Mouse (Mus musculus): ENCODE results near the gene Chd3. TPM values are rescaled to one million over a fixed set of nuclear protein-coding genes. Genes with fewer than 3 reads are reported as not detected.
"Not testable (repeated sequence)": the region's sequence is repeated elsewhere in the genome, so short reads cannot be mapped to it uniquely, and the experiment has no call there.

The Chd3 gene
- polyA plus RNA-seq, 1 experiment from 2014 or later, result 2.6 TPM

DNA sequence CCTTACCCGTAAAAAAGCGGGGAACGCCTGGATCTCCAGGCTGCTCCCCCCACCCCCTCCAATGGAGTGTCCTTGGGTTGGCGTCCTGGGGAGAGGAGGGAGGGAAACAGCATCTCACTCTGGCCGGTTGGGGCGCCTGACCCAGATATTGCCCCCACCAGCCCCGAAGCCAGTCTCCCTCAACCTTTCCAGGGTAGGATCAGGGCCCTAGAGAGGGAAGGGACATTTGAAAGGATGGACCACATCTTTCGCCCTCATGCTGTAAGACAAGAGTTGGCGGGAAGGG lies 42.1 kb downstream of the Chd3 start:
- Histone ChIP-seq H3K27me3 (peaks cover 59% of the 10 kb centered on the region), H3K4me2 (peak overlapping the region; percentile 90; the same call in 1 of the 2 replicates), H3K9ac (no peak overlapping the region), H3K36me3 (no peaks in the 10 kb centered on the region), H3K4me3 (replicated peaks) (peak overlapping the region; percentile 69; the same call in 1 of the 2 replicates), H3K4me1 (replicated peaks) (peaks cover 49% of the 10 kb centered on the region), H3K27ac (no peak overlapping the region), H3K9me3 (replicated peaks) (no peaks in the 10 kb centered on the region)
- ATAC-seq (ENCODE audit: low read depth) (no peak), DNase-seq (no peak)
- 19% methylated on average over 9 of the region's 9 CpGs for WGBS (ENCODE audit: insufficient replicate concordance)

DNA sequence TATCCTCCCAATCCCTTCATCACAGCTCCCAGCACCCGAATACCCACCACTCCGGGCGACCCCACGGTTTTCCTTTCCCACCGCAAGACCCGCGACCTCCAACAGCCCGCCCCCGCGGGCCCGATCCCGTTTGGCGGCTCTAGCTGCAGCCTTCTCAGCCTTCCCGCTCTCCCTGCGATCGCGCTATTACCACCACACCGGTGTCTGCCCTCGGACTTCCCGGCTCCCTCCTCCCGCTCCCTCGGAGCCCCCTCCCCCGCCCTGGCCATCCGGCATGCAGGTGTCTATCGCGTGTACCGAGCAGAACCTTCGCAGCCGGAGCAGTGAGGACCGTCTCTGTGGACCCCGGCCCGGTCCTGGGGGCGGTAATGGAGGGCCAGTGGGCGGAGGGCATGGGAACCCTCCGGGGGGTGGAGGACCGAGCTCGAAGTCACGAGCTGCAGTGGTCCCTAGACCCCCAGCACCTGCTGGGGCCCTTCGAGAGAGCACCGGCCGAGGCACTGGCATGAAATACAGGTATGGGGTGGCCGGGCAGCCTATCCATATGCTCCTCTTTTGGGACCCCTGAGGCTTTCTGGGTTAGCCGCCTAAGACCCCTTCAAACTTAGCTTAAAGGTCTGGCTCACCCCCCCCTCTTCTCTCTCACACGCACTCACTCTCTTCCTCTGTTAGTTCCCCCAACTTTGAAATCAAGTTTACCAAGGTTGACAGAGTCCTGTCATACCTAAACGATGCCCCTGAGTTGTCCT lies 42.6 kb downstream of the Chd3 start:
- WGBS (ENCODE audit: insufficient replicate concordance), result 2% methylated on average over 45 of the region's 45 CpGs

DNA sequence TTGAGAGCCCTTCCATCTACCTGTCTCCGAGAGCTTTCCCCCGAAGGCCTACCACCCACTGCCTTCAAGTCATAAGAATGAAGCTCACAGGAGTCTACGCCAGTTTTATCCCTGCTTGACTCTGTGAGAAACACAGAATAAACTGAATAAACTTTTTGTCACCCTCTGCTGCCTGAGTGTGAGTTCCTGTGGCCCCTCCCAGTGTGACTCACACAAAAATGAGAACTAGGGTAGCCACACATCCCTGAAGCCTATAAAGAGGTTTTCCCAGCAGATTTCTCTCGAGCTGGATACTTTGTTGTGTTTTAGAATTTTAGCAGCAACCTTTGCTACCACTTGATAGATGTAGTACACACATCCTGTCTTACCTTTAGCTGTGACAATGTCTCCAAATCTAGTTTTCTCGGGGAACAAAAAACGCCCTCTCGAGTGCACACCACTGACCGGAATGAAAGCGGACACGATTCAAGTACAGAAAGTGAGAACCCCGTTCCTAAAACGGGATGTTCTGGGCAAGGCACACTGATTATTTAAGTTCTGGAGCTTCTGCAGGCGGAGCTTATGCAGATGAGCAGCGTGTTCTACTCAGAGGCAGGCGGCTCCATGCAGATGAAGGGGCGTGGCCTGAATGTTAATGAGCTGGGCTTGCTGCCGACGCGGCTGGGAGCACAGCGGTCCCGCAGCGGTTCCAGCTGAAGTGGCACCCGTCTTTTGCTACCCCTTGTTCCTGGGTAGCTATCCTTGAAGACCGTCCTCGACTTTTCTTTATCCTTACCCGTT lies 43.4 kb downstream of the Chd3 start, which contains the start of gene Kcnab3:
Kcnab3 (plus strand) TSS at position 631 of the 780 bp plus-strand sequence.
- H3K27me3 ChIP-seq, result peaks cover 46% of the 10 kb centered on the region
- H3K27ac ChIP-seq, result peak within 1 kb of the TSS; percentile 69
- ATAC-seq (ENCODE audit: low read depth) (peak; percentile 66), DNase-seq (peak; percentile 88)
- no peaks in the 10 kb centered on the region for H3K36me3 ChIP-seq
- H3K9me3 ChIP-seq (replicated peaks), result no peaks in the 10 kb centered on the region
- peak within 1 kb of the TSS; percentile 90 for H3K4me2 ChIP-seq
- WGBS (ENCODE audit: insufficient replicate concordance), result 9% methylated on average over 26 of the region's 26 CpGs
- H3K4me3 ChIP-seq (replicated peaks), result peak within 1 kb of the TSS; percentile 69
- peak within 1 kb of the TSS; percentile 82 for H3K9ac ChIP-seq
- H3K4me1 ChIP-seq (replicated peaks), result peaks cover 54% of the 10 kb centered on the region

More for the DNA sequence above, 42.6 kb downstream of the Chd3 start:
- H3K4me1 ChIP-seq (replicated peaks), result peaks cover 49% of the 10 kb centered on the region
- DNase-seq (no peak), ATAC-seq (ENCODE audit: low read depth) (no peak)
- H3K27me3 ChIP-seq, result peaks cover 54% of the 10 kb centered on the region
- no peaks in the 10 kb centered on the region for H3K36me3 ChIP-seq
- peak overlapping the region; percentile 90 for H3K4me2 ChIP-seq
- no peaks in the 10 kb centered on the region for H3K9me3 ChIP-seq (replicated peaks)
- H3K27ac ChIP-seq, result no peak overlapping the region
- peak overlapping the region; percentile 69 for H3K9ac ChIP-seq
- peak overlapping the region; percentile 69 for H3K4me3 ChIP-seq (replicated peaks)

DNA sequence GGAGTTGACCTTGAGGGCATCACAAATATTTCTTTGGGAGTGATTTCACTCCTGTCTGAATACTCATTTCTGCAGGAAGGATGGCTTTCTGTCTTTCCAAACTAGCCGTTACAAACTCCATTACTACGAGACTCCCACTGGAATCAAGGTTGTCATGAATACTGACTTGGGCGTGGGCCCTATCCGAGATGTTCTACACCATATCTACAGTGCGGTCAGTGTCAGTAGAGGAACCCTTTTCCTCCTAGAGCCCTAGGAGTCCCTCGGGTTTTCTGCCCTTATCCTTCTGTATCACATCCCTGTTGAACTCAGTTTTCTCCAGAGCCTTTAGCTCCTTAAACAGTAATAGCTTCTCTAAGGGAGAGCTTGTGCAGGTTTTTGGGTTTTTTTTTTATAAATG lies 44.5 kb downstream of the Chd3 start:
- peak overlapping the region; percentile 90 for H3K4me2 ChIP-seq
- peak overlapping the region; percentile 69 for H3K27ac ChIP-seq
- peaks cover 36% of the 10 kb centered on the region for H3K27me3 ChIP-seq
- H3K4me3 ChIP-seq (replicated peaks), result peak overlapping the region; percentile 69
- H3K9ac ChIP-seq, result peak overlapping the region; percentile 82
- peaks cover under 1% of the 10 kb centered on the region; the same call in 1 of the 2 replicates for H3K36me3 ChIP-seq
- DNase-seq (no peak), ATAC-seq (ENCODE audit: low read depth) (no peak)
- H3K4me1 ChIP-seq (replicated peaks), result peaks cover 55% of the 10 kb centered on the region
- 61% methylated on average over 6 of the region's 6 CpGs for WGBS (ENCODE audit: insufficient replicate concordance)
- H3K9me3 ChIP-seq (replicated peaks), result no peaks in the 10 kb centered on the region

DNA sequence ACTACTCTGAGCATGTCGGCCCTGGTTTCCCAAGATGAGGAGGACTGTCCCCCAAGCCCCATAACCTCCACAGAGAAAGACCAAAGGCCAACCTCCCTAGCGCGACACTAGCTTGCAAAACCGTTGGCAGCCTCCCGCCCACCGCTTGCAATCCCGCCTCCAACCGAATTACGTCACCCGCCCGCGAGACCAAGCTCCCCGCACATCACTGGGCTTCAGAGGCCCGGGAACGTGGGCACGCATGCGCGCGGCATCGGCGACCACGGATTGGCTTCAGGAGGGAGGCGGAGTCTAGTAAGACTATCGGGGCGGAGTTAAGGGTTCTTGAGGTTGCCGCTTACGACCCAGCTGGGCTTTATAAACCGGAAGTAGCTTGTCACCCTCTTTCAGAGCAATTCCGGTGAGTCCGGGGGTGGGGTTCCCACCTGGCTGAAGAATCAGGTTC lies 45.5 kb downstream of the Chd3 start, which contains the start of the genes Cntrob and Trappc1:
Cntrob (minus strand) TSS at position 109 of the 445 bp plus-strand sequence.
Trappc1 (plus strand) TSS at position 314 of the 445 bp plus-strand sequence.
- WGBS (ENCODE audit: insufficient replicate concordance), result under 1% methylated on average over 30 of the region's 30 CpGs
- Histone ChIP-seq H3K27ac (peak within 1 kb of the TSS; percentile 88), H3K4me3 (replicated peaks) (peak within 1 kb of the TSS; percentile 69), H3K36me3 (peaks cover 12% of the 10 kb centered on the region), H3K4me2 (peak within 1 kb of the TSS; percentile 90), H3K9ac (peak within 1 kb of the TSS; percentile 89), H3K9me3 (replicated peaks) (no peaks in the 10 kb centered on the region), H3K27me3 (peaks cover 25% of the 10 kb centered on the region), H3K4me1 (replicated peaks) (peaks cover 55% of the 10 kb centered on the region)
- ATAC-seq (ENCODE audit: low read depth) (peak; percentile 90), DNase-seq (peak; percentile 100)

DNA sequence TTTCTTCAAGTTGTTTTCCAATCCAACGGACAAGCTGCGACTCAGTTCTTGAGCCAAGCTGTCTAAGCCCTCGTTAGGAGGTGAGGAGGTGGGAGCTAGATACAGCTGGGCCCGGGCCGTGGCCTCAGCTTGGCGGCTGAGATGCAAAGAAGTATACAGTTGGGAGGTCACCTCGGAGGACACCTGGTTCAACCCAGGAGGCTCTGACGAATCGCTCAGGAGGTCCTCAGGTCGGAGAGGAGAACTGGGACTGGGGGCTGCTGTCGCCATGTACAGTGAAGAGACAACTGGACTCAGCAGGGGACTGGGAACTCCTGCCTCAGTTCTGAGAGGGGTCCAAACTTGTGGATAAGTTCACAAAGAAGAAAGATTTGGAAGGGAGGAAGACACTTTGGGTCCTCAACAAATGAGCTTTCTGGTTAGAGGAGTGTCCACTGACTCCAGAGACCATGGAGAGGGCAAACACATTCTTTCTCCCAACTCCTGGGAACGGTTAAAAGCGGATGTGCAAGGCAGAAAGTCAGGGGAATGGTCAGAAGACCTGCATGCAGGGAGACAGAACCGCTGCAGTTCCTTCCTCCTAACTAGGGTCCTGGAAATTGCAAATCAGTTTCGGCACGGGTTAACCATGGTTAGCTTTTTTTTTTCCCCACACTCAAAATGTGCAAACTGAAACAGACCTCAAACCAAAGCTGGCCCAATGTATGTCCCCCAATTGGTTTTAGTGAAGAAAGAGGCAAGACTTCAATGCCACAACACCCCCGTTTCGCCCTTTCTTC lies 46.3 kb downstream of the Chd3 start:
- H3K27me3 ChIP-seq, result peaks cover 17% of the 10 kb centered on the region
- peak overlapping the region; percentile 89 for H3K9ac ChIP-seq
- ATAC-seq (ENCODE audit: low read depth) (no peak), DNase-seq (no peak)
- H3K4me2 ChIP-seq, result peak overlapping the region; percentile 79
- 27% methylated on average over 18 of the region's 18 CpGs for WGBS (ENCODE audit: insufficient replicate concordance)
- H3K4me1 ChIP-seq (replicated peaks), result peaks cover 55% of the 10 kb centered on the region
- peaks cover 19% of the 10 kb centered on the region for H3K36me3 ChIP-seq
- H3K27ac ChIP-seq, result peak overlapping the region; percentile 88
- no peaks in the 10 kb centered on the region for H3K9me3 ChIP-seq (replicated peaks)
- peak overlapping the region; percentile 69 for H3K4me3 ChIP-seq (replicated peaks)

DNA sequence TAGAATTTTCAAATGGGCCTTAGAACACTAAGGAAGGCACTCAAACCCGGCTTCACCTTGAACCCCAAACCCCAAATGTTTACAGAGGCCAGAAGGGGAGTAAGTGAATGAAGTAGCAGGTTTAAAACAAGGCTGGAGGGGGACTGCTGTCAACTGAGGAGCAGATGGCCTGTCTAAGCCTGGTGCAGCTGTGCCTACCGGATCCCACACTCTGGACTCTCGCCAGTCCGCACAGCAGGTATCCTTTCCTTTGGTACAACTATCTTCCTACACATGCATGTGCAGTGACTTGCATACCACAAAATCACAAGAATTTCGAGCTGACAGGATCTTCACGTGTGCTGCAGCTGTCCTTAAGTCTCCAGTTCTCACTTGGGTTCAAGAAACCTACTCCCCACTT lies 47.2 kb downstream of the Chd3 start:
- Histone ChIP-seq H3K4me2 (peak overlapping the region; percentile 79), H3K4me1 (replicated peaks) (peaks cover 52% of the 10 kb centered on the region), H3K9ac (peak overlapping the region; percentile 89), H3K4me3 (replicated peaks) (peak overlapping the region; percentile 69), H3K36me3 (peaks cover 27% of the 10 kb centered on the region), H3K27ac (no peak overlapping the region), H3K9me3 (replicated peaks) (no peaks in the 10 kb centered on the region), H3K27me3 (peaks cover 8% of the 10 kb centered on the region)
- 77% methylated on average over 6 of the region's 6 CpGs for WGBS (ENCODE audit: insufficient replicate concordance)
- DNase-seq (no peak), ATAC-seq (ENCODE audit: low read depth) (no peak)

DNA sequence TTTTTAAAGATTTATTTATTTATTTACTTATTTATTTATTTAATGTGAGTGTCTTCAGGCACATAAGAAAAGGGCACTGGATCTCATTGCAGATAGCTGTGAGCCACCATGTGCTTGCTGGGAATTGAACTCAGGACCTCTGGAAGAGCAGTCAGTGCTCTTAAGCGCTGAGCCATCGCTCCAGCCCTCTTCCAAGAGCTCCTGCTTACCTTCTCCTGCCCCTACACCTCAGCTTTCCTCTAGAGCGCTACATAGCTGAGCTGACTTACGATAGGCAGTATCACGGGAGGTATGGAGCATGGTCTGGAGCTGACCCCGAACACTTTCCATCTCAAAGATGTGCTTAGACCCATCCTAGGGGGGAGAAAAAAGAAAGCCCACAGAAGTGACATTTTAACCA lies 47.6 kb downstream of the Chd3 start:
- Histone ChIP-seq H3K27me3 (peaks cover 4% of the 10 kb centered on the region), H3K36me3 (peaks cover 29% of the 10 kb centered on the region), H3K27ac (no peak overlapping the region), H3K4me1 (replicated peaks) (peaks cover 48% of the 10 kb centered on the region), H3K4me2 (peak overlapping the region; percentile 79; the same call in 1 of the 2 replicates), H3K9ac (no peak overlapping the region), H3K4me3 (replicated peaks) (no peak overlapping the region), H3K9me3 (replicated peaks) (no peaks in the 10 kb centered on the region)
- ATAC-seq (ENCODE audit: low read depth) (no peak), DNase-seq (no peak)
- WGBS (ENCODE audit: insufficient replicate concordance), result 94% methylated on average over 6 of the region's 6 CpGs

DNA sequence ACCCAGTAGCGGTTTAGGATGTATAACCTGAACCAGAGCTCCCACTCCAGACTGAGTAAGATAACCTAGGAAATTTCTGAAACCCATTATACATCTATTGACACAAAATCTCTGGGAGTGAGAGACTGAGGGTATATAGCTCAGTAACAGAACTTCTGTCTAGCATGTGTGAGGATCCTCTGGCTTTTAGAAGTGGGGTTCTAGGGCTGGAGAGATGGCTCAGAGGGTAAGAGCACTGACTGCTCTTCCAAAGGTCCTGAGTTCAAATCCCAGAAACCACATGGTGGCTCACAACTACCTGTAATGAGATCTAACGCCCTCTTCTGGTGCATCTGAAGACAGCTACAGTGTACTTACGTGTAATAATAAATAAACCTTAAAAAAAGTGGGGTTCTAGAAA lies 51.2 kb downstream of the Chd3 start:
- ATAC-seq (ENCODE audit: low read depth); DNase-seq; H3K27me3 ChIP-seq; H3K9me3 ChIP-seq (replicated peaks); H3K27ac ChIP-seq; H3K4me2 ChIP-seq; H3K4me3 ChIP-seq (replicated peaks); H3K9ac ChIP-seq: not testable (repeated sequence)
- H3K4me1 ChIP-seq (replicated peaks), result peaks cover 26% of the 10 kb centered on the region
- WGBS (ENCODE audit: insufficient replicate concordance), result 73% methylated on average over 3 of the region's 3 CpGs
- H3K36me3 ChIP-seq, result peaks cover 47% of the 10 kb centered on the region

DNA sequence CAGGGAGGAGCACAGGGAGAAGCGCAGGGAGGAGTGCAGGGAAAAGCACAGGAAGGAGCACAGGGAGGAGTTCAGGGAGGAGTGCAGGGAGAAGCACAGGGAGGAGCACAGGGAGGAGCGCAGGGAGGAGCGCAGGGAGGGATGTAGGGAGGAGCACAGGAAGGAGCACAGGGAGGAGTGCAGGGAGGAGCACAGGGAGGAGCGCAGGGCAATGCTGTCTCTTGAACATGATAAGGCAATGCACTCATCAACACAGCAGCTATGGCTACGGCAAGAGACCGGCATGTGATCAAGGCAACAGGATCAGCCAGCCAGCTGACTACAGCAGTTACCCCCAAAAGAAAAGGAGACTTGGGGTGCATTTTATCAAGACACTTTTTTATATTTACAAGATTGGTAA lies 52.8 kb downstream of the Chd3 start:
- H3K9me3 ChIP-seq (replicated peaks), result no peaks in the 10 kb centered on the region
- WGBS (ENCODE audit: insufficient replicate concordance), result 85% methylated on average over 6 of the region's 6 CpGs
- no peaks in the 10 kb centered on the region for H3K27me3 ChIP-seq
- H3K4me1 ChIP-seq (replicated peaks), result peaks cover 10% of the 10 kb centered on the region; the same call in 1 of the 2 replicates
- no peak for ATAC-seq (ENCODE audit: low read depth)
- no peak overlapping the region for H3K4me2 ChIP-seq
- H3K4me3 ChIP-seq (replicated peaks), result no peak overlapping the region
- no peak overlapping the region for H3K9ac ChIP-seq
- peaks cover 51% of the 10 kb centered on the region for H3K36me3 ChIP-seq
- no peak overlapping the region for H3K27ac ChIP-seq
- DNase-seq, result no peak

DNA sequence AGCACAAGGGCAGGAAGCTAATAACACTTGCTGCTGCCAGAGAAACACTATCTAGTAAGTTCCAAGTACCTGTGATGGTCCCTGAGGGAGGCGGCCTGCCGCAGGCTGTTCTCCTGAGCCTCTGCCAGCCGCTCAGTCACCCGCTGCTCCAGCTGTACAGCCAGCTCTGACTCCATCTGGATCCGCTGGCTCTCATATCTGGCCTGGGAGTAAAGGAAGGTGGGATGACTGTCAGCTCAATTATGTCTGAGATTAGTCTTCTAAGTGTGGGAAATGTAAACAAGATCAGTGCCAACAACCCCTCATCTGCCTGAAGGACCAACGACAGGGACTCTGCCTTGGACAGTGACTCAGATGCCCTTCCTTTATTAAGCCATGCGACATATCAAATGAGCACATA lies 57.9 kb downstream of the Chd3 start:
- H3K9ac ChIP-seq, result no peak overlapping the region
- ATAC-seq (ENCODE audit: low read depth), result no peak
- WGBS (ENCODE audit: insufficient replicate concordance), result 88% methylated on average over 7 of the region's 7 CpGs
- no peak for DNase-seq
- no peak overlapping the region for H3K4me2 ChIP-seq
- peaks cover 71% of the 10 kb centered on the region for H3K36me3 ChIP-seq
- no peaks in the 10 kb centered on the region for H3K27me3 ChIP-seq
- H3K4me3 ChIP-seq (replicated peaks), result no peak overlapping the region
- H3K9me3 ChIP-seq (replicated peaks), result no peaks in the 10 kb centered on the region
- H3K27ac ChIP-seq, result no peak overlapping the region
- H3K4me1 ChIP-seq (replicated peaks), result peaks cover 8% of the 10 kb centered on the region

Measured in liver, embryonic 13.5 days (tissue).